Mouse (Mus musculus) olfactory bulb, adult 2 months (tissue): ENCODE measurements around the gene Gm17949.

Experiments
- CTCF ChIP-seq: fragments of 200-500 bp; IDR thresholded peaks from 2 replicates; pipeline ENCODE4 v1.5.1; 2012; ENCODE audit warnings: low read depth, mild to moderate bottlenecking, low read length, moderate library complexity; ENCODE audit not compliant: insufficient read depth
- POLR2A ChIP-seq: fragments of 200-500 bp; IDR thresholded peaks from 2 replicates; pipeline ENCODE4 v1.6.1; 2012; ENCODE audit warnings: mild to moderate bottlenecking, low read depth, low read length, moderate library complexity; ENCODE audit not compliant: insufficient read depth

- TF ChIP-seq CTCF: no peak
- no peak for TF ChIP-seq POLR2A
Observed at GRCm38 (mm10) chr17:56962642-56963405, 48.4 kb upstream of the Gm17949 start.
